Mouse (Mus musculus) forebrain, embryonic 12.5 days (tissue): ENCODE data around the gene Pkib. TPM values are rescaled to one million over a fixed set of nuclear protein-coding genes. Genes with fewer than 3 reads are reported as not detected.

Experiments
- ATAC-seq: fragments of 200-750 bp; cut with Nextera tagmentation; 2 replicates; pipeline ENCODE4 v1.8.0; 2017; ENCODE audit warnings: moderate TSS enrichment; ENCODE audit not compliant: low FRiP score
- H3K27ac ChIP-seq: fragments of 300-500 bp; sonication (generic); 2 replicates; pipeline ENCODE4 v1.5.1; 2016; ENCODE audit warnings: mild to moderate bottlenecking
- H3K27me3 ChIP-seq: fragments of 300-500 bp; sonication (generic); 2 replicates; pipeline ENCODE4 v1.6.1; 2016; ENCODE audit warnings: mild to moderate bottlenecking
- H3K36me3 ChIP-seq: fragments of 300-500 bp; sonication (generic); replicated peaks from 2 replicates; pipeline ENCODE4 v1.6.1; 2016; ENCODE audit warnings: mild to moderate bottlenecking
- H3K4me1 ChIP-seq: fragments of 300-500 bp; sonication (generic); 2 replicates; pipeline ENCODE4 v1.6.1; 2016
- H3K4me2 ChIP-seq: fragments of 300-500 bp; sonication (generic); 2 replicates; pipeline ENCODE4 v1.6.1; 2016; ENCODE audit warnings: mild to moderate bottlenecking, moderate library complexity
- H3K4me3 ChIP-seq: fragments of 300-500 bp; sonication (generic); replicated peaks from 2 replicates; pipeline ENCODE4 v1.5.1; 2016; ENCODE audit warnings: mild to moderate bottlenecking
- H3K9ac ChIP-seq: fragments of 300-500 bp; sonication (generic); 2 replicates; pipeline ENCODE4 v1.6.1; 2016; ENCODE audit warnings: mild to moderate bottlenecking
- H3K9me3 ChIP-seq: fragments of 300-500 bp; sonication (generic); 2 replicates; pipeline ENCODE4 v1.6.1; 2016
- WGBS: fragments of 180-500 bp; shearing (Covaris S2); methylation state at CpG from one replicate; pipeline ENCODE4 v1.1.7; 2016; 5-methylcytosine and 5-hydroxymethylcytosine counted together
- polyA plus RNA-seq: library from polyadenylated mRNA; unstranded; fragments of >200 nt; fragmentation: Nextera tagmentation; extraction: Ambion mirVana; gene quantifications from 2 replicates; pipeline ENCODE4 v1.2.1, GENCODE M21; 2016

Gene Pkib
- polyA plus RNA-seq, 1 experiment from 2014 or later, result 2.4 TPM

DNA sequence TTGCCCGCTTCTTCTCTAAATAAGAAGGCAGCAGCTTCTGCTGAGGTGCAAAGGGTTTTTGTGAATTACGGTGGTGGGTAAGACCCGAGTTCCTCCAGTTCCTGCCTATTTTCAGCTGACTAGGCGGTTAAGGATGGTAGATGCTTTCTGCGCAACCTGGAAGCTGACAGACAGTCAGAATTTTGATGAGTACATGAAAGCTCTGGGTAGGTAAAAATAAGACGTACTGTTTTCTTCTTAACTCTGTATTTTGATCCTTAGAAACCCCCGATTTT is 153.0 kb downstream of the Pkib start, which contains the start of gene Fabp7:
Gene Fabp7 (plus strand): TSS at position 6 of the 275 bp plus-strand sequence.
- H3K27ac ChIP-seq, result peak within 1 kb of the TSS; percentile 94
- no peaks in the 10 kb centered on the region for H3K27me3 ChIP-seq
- peak within 1 kb of the TSS; percentile 46 for H3K4me3 ChIP-seq
- no peaks in the 10 kb centered on the region for H3K9me3 ChIP-seq
- no peak for ATAC-seq
- 3% methylated on average over 7 of the region's 7 CpGs for WGBS
- H3K36me3 ChIP-seq, result peaks cover 7% of the 10 kb centered on the region; the same call in 1 of the 2 replicates
- H3K9ac ChIP-seq, result peak within 1 kb of the TSS; percentile 66
- H3K4me2 ChIP-seq, result peak within 1 kb of the TSS; percentile 53
- H3K4me1 ChIP-seq, result peaks cover 40% of the 10 kb centered on the region

DNA sequence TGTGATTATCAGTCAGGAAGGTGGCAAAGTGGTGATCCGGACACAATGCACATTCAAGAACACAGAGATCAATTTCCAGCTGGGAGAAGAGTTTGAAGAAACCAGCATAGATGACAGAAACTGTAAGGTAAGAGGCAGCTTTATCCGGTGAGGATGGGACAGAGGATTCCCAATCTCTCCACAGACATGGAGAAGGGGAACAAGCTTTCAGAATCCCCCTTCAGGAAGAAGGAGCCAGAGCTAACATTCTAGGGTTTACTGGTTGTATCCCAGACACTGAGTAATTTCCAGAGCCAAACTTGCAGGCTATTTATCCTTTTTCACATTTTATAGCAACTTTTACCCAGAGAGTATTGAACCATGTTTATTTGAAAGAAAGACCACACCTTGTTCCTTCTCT is 153.8 kb downstream of the Pkib start:
- peak overlapping the region; percentile 53 for H3K4me2 ChIP-seq
- no peaks in the 10 kb centered on the region for H3K27me3 ChIP-seq
- H3K4me3 ChIP-seq, result peak overlapping the region; percentile 46
- peaks cover 10% of the 10 kb centered on the region; the same call in 1 of the 2 replicates for H3K36me3 ChIP-seq
- ATAC-seq, result no peak
- H3K9me3 ChIP-seq, result no peaks in the 10 kb centered on the region
- H3K4me1 ChIP-seq, result peaks cover 40% of the 10 kb centered on the region
- H3K27ac ChIP-seq, result peak overlapping the region; percentile 94
- peak overlapping the region; percentile 66 for H3K9ac ChIP-seq
- 32% methylated on average over 2 of the region's 2 CpGs for WGBS

Other genes starting within 250 kb of the Pkib start
- 64.1 and 77.3 TPM in 2 replicates for gene Hsf2, start 145.6 kb upstream of the Pkib start, polyA plus RNA-seq
- gene Serinc1, start 99.5 kb upstream of the Pkib start, polyA plus RNA-seq, result 211 and 213 TPM in 2 replicates
- 969 and 1,158 TPM in 2 replicates for gene Fabp7, start 152.9 kb downstream of the Pkib start, polyA plus RNA-seq
- 7.5 and 7.7 TPM in 2 replicates for gene Smpdl3a, start 162.4 kb downstream of the Pkib start, polyA plus RNA-seq